Mouse (Mus musculus): Measurements from ENCODE around the gene Emilin2. TPM values are rescaled to one million over a fixed set of nuclear protein-coding genes. Genes with fewer than 3 reads are reported as not detected.

Gene Emilin2
- polyA plus RNA-seq, 1 experiment = 2.6 TPM

- Histone ChIP-seq H3K36me3 (ENCODE audit: control insufficient read depth, insufficient read depth, low read length, poor library complexity, severe bottlenecking) (no peaks in the 10 kb centered on the region), H3K27me3 (ENCODE audit: control insufficient read depth, insufficient read depth, low read length, poor library complexity, severe bottlenecking) (no peaks in the 10 kb centered on the region), H3K4me3 (ENCODE audit: low read depth, low read length) (no peak overlapping the region), H3K4me1 (ENCODE audit: control insufficient read depth, insufficient read depth, low read length) (no peaks in the 10 kb centered on the region), H3K9me3 (replicated peaks; ENCODE audit: control insufficient read depth, insufficient read depth, low read length, poor library complexity, severe bottlenecking) (no peaks in the 10 kb centered on the region), H3K9ac (ENCODE audit: low read depth, poor library complexity, severe bottlenecking) (no peak overlapping the region), H3K27ac (ENCODE audit: insufficient read depth, low read length) (no peak overlapping the region)
- TF ChIP-seq EP300 (IDR thresholded peaks at IDR 0.05; ENCODE audit: insufficient read depth, low read depth, low read length) (no peak), CTCF (IDR thresholded peaks at IDR 0.05; ENCODE audit: low read depth, low read length) (no peak), POLR2A (IDR thresholded peaks at IDR 0.05; ENCODE audit: insufficient read depth, low read length) (no peak)
Measured at GRCm38 (mm10) chr17:71288808-71289548, 22.8 kb downstream of the Emilin2 start.

GRCm38 (mm10) chr17:71288145-71288758, 23.5 kb downstream of the Emilin2 start:
- Histone ChIP-seq H3K4me3 (ENCODE audit: low read depth, low read length) (no peak overlapping the region), H3K9me3 (replicated peaks; ENCODE audit: control insufficient read depth, insufficient read depth, low read length, poor library complexity, severe bottlenecking) (no peaks in the 10 kb centered on the region), H3K9ac (ENCODE audit: low read depth, poor library complexity, severe bottlenecking) (no peak overlapping the region), H3K27ac (ENCODE audit: insufficient read depth, low read length) (no peak overlapping the region), H3K36me3 (ENCODE audit: control insufficient read depth, insufficient read depth, low read length, poor library complexity, severe bottlenecking) (no peaks in the 10 kb centered on the region), H3K4me1 (ENCODE audit: control insufficient read depth, insufficient read depth, low read length) (no peaks in the 10 kb centered on the region), H3K27me3 (ENCODE audit: control insufficient read depth, insufficient read depth, low read length, poor library complexity, severe bottlenecking) (no peaks in the 10 kb centered on the region)
- no peak for TF ChIP-seq POLR2A (IDR thresholded peaks at IDR 0.05; ENCODE audit: insufficient read depth, low read length)
- no peak for TF ChIP-seq CTCF (IDR thresholded peaks at IDR 0.05; ENCODE audit: low read depth, low read length)
- no peak for TF ChIP-seq EP300 (IDR thresholded peaks at IDR 0.05; ENCODE audit: insufficient read depth, low read depth, low read length)

- no peak overlapping the region for H3K4me3 ChIP-seq (ENCODE audit: low read depth, low read length)
- no peak overlapping the region for H3K9ac ChIP-seq (ENCODE audit: low read depth, poor library complexity, severe bottlenecking)
- H3K36me3 ChIP-seq (ENCODE audit: control insufficient read depth, insufficient read depth, low read length, poor library complexity, severe bottlenecking) = no peaks in the 10 kb centered on the region
- H3K9me3 ChIP-seq (replicated peaks; ENCODE audit: control insufficient read depth, insufficient read depth, low read length, poor library complexity, severe bottlenecking) = no peaks in the 10 kb centered on the region
- no peaks in the 10 kb centered on the region for H3K27me3 ChIP-seq (ENCODE audit: control insufficient read depth, insufficient read depth, low read length, poor library complexity, severe bottlenecking)
- H3K27ac ChIP-seq (ENCODE audit: insufficient read depth, low read length) = no peak overlapping the region
- no peaks in the 10 kb centered on the region for H3K4me1 ChIP-seq (ENCODE audit: control insufficient read depth, insufficient read depth, low read length)
- TF ChIP-seq POLR2A (IDR thresholded peaks at IDR 0.05; ENCODE audit: insufficient read depth, low read length) (no peak), CTCF (IDR thresholded peaks at IDR 0.05; ENCODE audit: low read depth, low read length) (no peak)
Measured at GRCm38 (mm10) chr17:71287586-71287985, 24.2 kb downstream of the Emilin2 start.

- no peaks in the 10 kb centered on the region for H3K9me3 ChIP-seq (replicated peaks; ENCODE audit: control insufficient read depth, insufficient read depth, low read length, poor library complexity, severe bottlenecking)
- no peak overlapping the region for H3K4me3 ChIP-seq (ENCODE audit: low read depth, low read length)
- H3K4me1 ChIP-seq (ENCODE audit: control insufficient read depth, insufficient read depth, low read length) = no peaks in the 10 kb centered on the region
- no peaks in the 10 kb centered on the region for H3K27me3 ChIP-seq (ENCODE audit: control insufficient read depth, insufficient read depth, low read length, poor library complexity, severe bottlenecking)
- no peak overlapping the region for H3K9ac ChIP-seq (ENCODE audit: low read depth, poor library complexity, severe bottlenecking)
- TF ChIP-seq EP300 (IDR thresholded peaks at IDR 0.05; ENCODE audit: insufficient read depth, low read depth, low read length) (no peak), POLR2A (IDR thresholded peaks at IDR 0.05; ENCODE audit: insufficient read depth, low read length) (no peak), CTCF (IDR thresholded peaks at IDR 0.05; ENCODE audit: low read depth, low read length) (no peak)
- H3K27ac ChIP-seq (ENCODE audit: insufficient read depth, low read length) = no peak overlapping the region
- no peaks in the 10 kb centered on the region for H3K36me3 ChIP-seq (ENCODE audit: control insufficient read depth, insufficient read depth, low read length, poor library complexity, severe bottlenecking)
Measured at GRCm38 (mm10) chr17:71285929-71286328, 25.8 kb downstream of the Emilin2 start.

GRCm38 (mm10) chr17:71284890-71285289, 26.9 kb downstream of the Emilin2 start:
- Histone ChIP-seq H3K36me3 (ENCODE audit: control insufficient read depth, insufficient read depth, low read length, poor library complexity, severe bottlenecking) (no peaks in the 10 kb centered on the region), H3K9me3 (replicated peaks; ENCODE audit: control insufficient read depth, insufficient read depth, low read length, poor library complexity, severe bottlenecking) (no peaks in the 10 kb centered on the region)
- TF ChIP-seq EP300 (IDR thresholded peaks at IDR 0.05; ENCODE audit: insufficient read depth, low read depth, low read length) (no peak), CTCF (IDR thresholded peaks at IDR 0.05; ENCODE audit: low read depth, low read length) (no peak), POLR2A (IDR thresholded peaks at IDR 0.05; ENCODE audit: insufficient read depth, low read length) (no peak)

GRCm38 (mm10) chr17:71283237-71283636, 28.5 kb downstream of the Emilin2 start:
- Histone ChIP-seq H3K9ac (ENCODE audit: low read depth, poor library complexity, severe bottlenecking) (no peak overlapping the region), H3K27ac (ENCODE audit: insufficient read depth, low read length) (no peak overlapping the region), H3K9me3 (replicated peaks; ENCODE audit: control insufficient read depth, insufficient read depth, low read length, poor library complexity, severe bottlenecking) (no peaks in the 10 kb centered on the region), H3K4me3 (ENCODE audit: low read depth, low read length) (no peak overlapping the region), H3K36me3 (ENCODE audit: control insufficient read depth, insufficient read depth, low read length, poor library complexity, severe bottlenecking) (no peaks in the 10 kb centered on the region), H3K27me3 (ENCODE audit: control insufficient read depth, insufficient read depth, low read length, poor library complexity, severe bottlenecking) (no peaks in the 10 kb centered on the region), H3K4me1 (ENCODE audit: control insufficient read depth, insufficient read depth, low read length) (no peaks in the 10 kb centered on the region)
- no peak for TF ChIP-seq EP300 (IDR thresholded peaks at IDR 0.05; ENCODE audit: insufficient read depth, low read depth, low read length)
- TF ChIP-seq CTCF (IDR thresholded peaks at IDR 0.05; ENCODE audit: low read depth, low read length) = no peak
- no peak for TF ChIP-seq POLR2A (IDR thresholded peaks at IDR 0.05; ENCODE audit: insufficient read depth, low read length)

More at GRCm38 (mm10) chr17:71284890-71285289, 26.9 kb downstream of the Emilin2 start:
- Histone ChIP-seq H3K27me3 (ENCODE audit: control insufficient read depth, insufficient read depth, low read length, poor library complexity, severe bottlenecking) (no peaks in the 10 kb centered on the region), H3K4me3 (ENCODE audit: low read depth, low read length) (no peak overlapping the region), H3K9ac (ENCODE audit: low read depth, poor library complexity, severe bottlenecking) (no peak overlapping the region), H3K4me1 (ENCODE audit: control insufficient read depth, insufficient read depth, low read length) (no peaks in the 10 kb centered on the region), H3K27ac (ENCODE audit: insufficient read depth, low read length) (no peak overlapping the region)
